Mouse (Mus musculus): ENCODE results near the gene Uqcrfs1. TPM values are rescaled to one million over a fixed set of nuclear protein-coding genes. Genes with fewer than 3 reads are reported as not detected.

Gene Uqcrfs1
- total RNA-seq (2014; rRNA removed; ENCODE audit: low replicate concordance) (1,049 and 1,070 TPM in 2 replicates), polyA plus RNA-seq (2015; fragmentation: Nextera tagmentation; extraction: Ambion mirVana) (1,491 and 1,508 TPM in 2 replicates)

GRCm38 (mm10) chr13:30544856-30545604 is at the start of gene Uqcrfs1:
Uqcrfs1 (minus strand) TSS chr13:30545362.
- TF ChIP-seq EP300 (IDR thresholded peaks at IDR 0.05; ENCODE audit: low read depth) (no peak), CTCF (IDR thresholded peaks at IDR 0.05; ENCODE audit: low read depth) (no peak)
- Histone ChIP-seq H3K27me3 (ENCODE audit: control insufficient read depth, insufficient read depth, low read length) (no peaks in the 10 kb centered on the region), H3K9me3 (replicated peaks; ENCODE audit: control insufficient read depth, low read length) (no peaks in the 10 kb centered on the region), H3K4me3 (ENCODE audit: low read depth, low read length) (peak within 1 kb of the TSS; percentile 100), H3K4me2 (ENCODE audit: low read depth, low read length) (peak within 1 kb of the TSS; percentile 71), H3K4me1 (ENCODE audit: control insufficient read depth, insufficient read depth) (peaks cover 19% of the 10 kb centered on the region), H3K36me3 (replicated peaks; ENCODE audit: control insufficient read depth, insufficient read depth, low read length) (peaks cover 10% of the 10 kb centered on the region), H3K9ac (replicated peaks; ENCODE audit: low read depth, low read length) (peak within 1 kb of the TSS; percentile 100), H3K27ac (ENCODE audit: low read depth) (peak within 1 kb of the TSS; percentile 95)
- WGBS = under 1% methylated on average over 82 of the region's 82 CpGs
- ATAC-seq (ENCODE audit: insufficient read depth, low read depth) (peak; percentile 98), DNase-seq (ENCODE audit: low spot score) (peak; percentile 94)

- Histone ChIP-seq H3K4me2 (ENCODE audit: low read depth, low read length) (no peak overlapping the region), H3K9me3 (replicated peaks; ENCODE audit: control insufficient read depth, low read length) (no peaks in the 10 kb centered on the region), H3K9ac (replicated peaks; ENCODE audit: low read depth, low read length) (no peak overlapping the region), H3K27me3 (ENCODE audit: control insufficient read depth, insufficient read depth, low read length) (no peaks in the 10 kb centered on the region), H3K4me1 (ENCODE audit: control insufficient read depth, insufficient read depth) (no peaks in the 10 kb centered on the region), H3K4me3 (ENCODE audit: low read depth, low read length) (no peak overlapping the region), H3K36me3 (replicated peaks; ENCODE audit: control insufficient read depth, insufficient read depth, low read length) (no peaks in the 10 kb centered on the region), H3K27ac (ENCODE audit: low read depth) (no peak overlapping the region)
- DNase-seq (ENCODE audit: low spot score) (no peak), ATAC-seq (ENCODE audit: insufficient read depth, low read depth) (no peak)
- no peak for TF ChIP-seq CTCF (IDR thresholded peaks at IDR 0.05; ENCODE audit: low read depth)
- TF ChIP-seq EP300 (IDR thresholded peaks at IDR 0.05; ENCODE audit: low read depth) = no peak
- 80% methylated on average over 3 of the region's 3 CpGs for WGBS
Observed at GRCm38 (mm10) chr13:30585786-30586185, 40.6 kb upstream of the Uqcrfs1 start.

DNA sequence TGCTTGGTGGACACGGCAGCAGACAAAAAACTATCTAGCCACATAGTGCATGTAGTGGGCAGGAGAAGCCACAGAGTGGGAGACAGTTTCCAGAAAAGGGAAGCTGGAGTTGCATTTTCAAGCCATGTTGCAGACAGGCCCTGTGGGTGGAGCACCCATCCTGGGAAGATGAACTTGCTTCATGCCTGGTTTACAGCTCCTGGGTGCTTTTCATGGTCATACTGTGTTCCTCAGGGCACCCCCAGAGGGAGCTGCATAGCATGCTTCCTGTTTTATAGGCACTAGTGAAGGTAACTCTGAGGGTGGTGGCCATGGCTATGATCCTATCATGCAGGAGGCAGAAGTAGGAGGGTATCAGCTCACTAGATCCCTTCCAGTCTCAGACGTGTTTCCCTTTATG is 37.4 kb upstream of the Uqcrfs1 start:
- TF ChIP-seq EP300 (IDR thresholded peaks at IDR 0.05; ENCODE audit: low read depth) (no peak), CTCF (IDR thresholded peaks at IDR 0.05; ENCODE audit: low read depth) (no peak)
- no peak overlapping the region for H3K27ac ChIP-seq (ENCODE audit: low read depth)
- no peak for DNase-seq (ENCODE audit: low spot score)

GRCm38 (mm10) chr13:30578806-30579205 is 33.6 kb upstream of the Uqcrfs1 start:
- no peak for DNase-seq (ENCODE audit: low spot score)
- no peak for ATAC-seq (ENCODE audit: insufficient read depth, low read depth)
- H3K4me2 ChIP-seq (ENCODE audit: low read depth, low read length) = no peak overlapping the region
- H3K4me1 ChIP-seq (ENCODE audit: control insufficient read depth, insufficient read depth) = no peaks in the 10 kb centered on the region
- H3K9ac ChIP-seq (replicated peaks; ENCODE audit: low read depth, low read length) = no peak overlapping the region
- no peaks in the 10 kb centered on the region for H3K9me3 ChIP-seq (replicated peaks; ENCODE audit: control insufficient read depth, low read length)
- WGBS = 48% methylated on average over 2 of the region's 2 CpGs
- no peak overlapping the region for H3K4me3 ChIP-seq (ENCODE audit: low read depth, low read length)
- no peaks in the 10 kb centered on the region for H3K36me3 ChIP-seq (replicated peaks; ENCODE audit: control insufficient read depth, insufficient read depth, low read length)
- H3K27me3 ChIP-seq (ENCODE audit: control insufficient read depth, insufficient read depth, low read length) = no peaks in the 10 kb centered on the region
- no peak overlapping the region for H3K27ac ChIP-seq (ENCODE audit: low read depth)
- TF ChIP-seq EP300 (IDR thresholded peaks at IDR 0.05; ENCODE audit: low read depth) (no peak), CTCF (IDR thresholded peaks at IDR 0.05; ENCODE audit: low read depth) (no peak)

More for the DNA sequence above, 37.4 kb upstream of the Uqcrfs1 start:
- Histone ChIP-seq H3K36me3 (replicated peaks; ENCODE audit: control insufficient read depth, insufficient read depth, low read length) (no peaks in the 10 kb centered on the region), H3K9ac (replicated peaks; ENCODE audit: low read depth, low read length) (no peak overlapping the region), H3K4me1 (ENCODE audit: control insufficient read depth, insufficient read depth) (no peaks in the 10 kb centered on the region), H3K27me3 (ENCODE audit: control insufficient read depth, insufficient read depth, low read length) (no peaks in the 10 kb centered on the region), H3K4me2 (ENCODE audit: low read depth, low read length) (no peak overlapping the region), H3K4me3 (ENCODE audit: low read depth, low read length) (no peak overlapping the region), H3K9me3 (replicated peaks; ENCODE audit: control insufficient read depth, low read length) (no peaks in the 10 kb centered on the region)
- no peak for ATAC-seq (ENCODE audit: insufficient read depth, low read depth)
- 58% methylated on average over 2 of the region's 2 CpGs for WGBS

DNA sequence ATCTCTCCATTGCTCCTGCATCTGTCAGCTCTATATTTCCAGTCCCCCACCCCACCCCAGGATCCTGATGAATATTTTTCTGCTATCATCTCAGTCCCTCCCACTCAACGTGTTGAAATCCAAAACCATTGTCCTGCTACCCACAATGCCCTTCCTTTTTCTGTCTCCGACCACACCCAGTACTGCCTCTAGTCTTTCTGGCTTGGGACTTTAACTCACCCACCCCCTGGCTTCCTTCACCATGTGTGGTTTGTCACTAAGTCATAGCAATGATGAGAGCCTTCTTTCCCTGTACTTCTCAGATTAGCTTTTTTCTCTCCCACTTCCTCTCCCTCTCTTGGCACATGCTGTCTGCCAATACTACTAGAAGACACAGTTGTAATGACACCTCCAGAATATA is 31.7 kb upstream of the Uqcrfs1 start:
- Histone ChIP-seq H3K9ac (replicated peaks; ENCODE audit: low read depth, low read length) (no peak overlapping the region), H3K9me3 (replicated peaks; ENCODE audit: control insufficient read depth, low read length) (no peaks in the 10 kb centered on the region), H3K4me1 (ENCODE audit: control insufficient read depth, insufficient read depth) (no peaks in the 10 kb centered on the region), H3K27me3 (ENCODE audit: control insufficient read depth, insufficient read depth, low read length) (no peaks in the 10 kb centered on the region), H3K27ac (ENCODE audit: low read depth) (no peak overlapping the region), H3K4me3 (ENCODE audit: low read depth, low read length) (no peak overlapping the region), H3K36me3 (replicated peaks; ENCODE audit: control insufficient read depth, insufficient read depth, low read length) (no peaks in the 10 kb centered on the region), H3K4me2 (ENCODE audit: low read depth, low read length) (no peak overlapping the region)
- ATAC-seq (ENCODE audit: insufficient read depth, low read depth) (no peak), DNase-seq (ENCODE audit: low spot score) (no peak)
- TF ChIP-seq EP300 (IDR thresholded peaks at IDR 0.05; ENCODE audit: low read depth) (no peak), CTCF (IDR thresholded peaks at IDR 0.05; ENCODE audit: low read depth) (no peak)
- 50% methylated on average over 2 of the region's 2 CpGs for WGBS
